Mouse (Mus musculus) MEL (cell line): ENCODE measurements around the gene Cebpg.

ENCODE experiments used
- KAT2A ChIP-seq: conservative IDR thresholded peaks from 2 replicates; pipeline ENCODE4 v1.6.1; 2012; ENCODE audit warnings: low read depth, low read length, improper control_type of control experiment, inconsistent platforms
- MYB ChIP-seq: IDR thresholded peaks from 2 replicates; pipeline ENCODE4 v1.6.1; 2011; ENCODE audit warnings: mild to moderate bottlenecking, low read depth, low read length, improper control_type of control experiment
- NELFE ChIP-seq: IDR thresholded peaks from 2 replicates; pipeline ENCODE4 v1.6.1; 2011; ENCODE audit warnings: low read depth, low read length, improper control_type of control experiment

GRCm38 (mm10) chr7:35040176-35040972, 16.0 kb downstream of the Cebpg start:
- TF ChIP-seq KAT2A (no peak), NELFE (no peak), MYB (no peak)
